Mouse (Mus musculus): Measurements from ENCODE around the gene Cib4. TPM values are rescaled to one million over a fixed set of nuclear protein-coding genes. Genes with fewer than 3 reads are reported as not detected.

Cib4 gene
- polyA plus RNA-seq, 1 experiment, result not detected

DNA sequence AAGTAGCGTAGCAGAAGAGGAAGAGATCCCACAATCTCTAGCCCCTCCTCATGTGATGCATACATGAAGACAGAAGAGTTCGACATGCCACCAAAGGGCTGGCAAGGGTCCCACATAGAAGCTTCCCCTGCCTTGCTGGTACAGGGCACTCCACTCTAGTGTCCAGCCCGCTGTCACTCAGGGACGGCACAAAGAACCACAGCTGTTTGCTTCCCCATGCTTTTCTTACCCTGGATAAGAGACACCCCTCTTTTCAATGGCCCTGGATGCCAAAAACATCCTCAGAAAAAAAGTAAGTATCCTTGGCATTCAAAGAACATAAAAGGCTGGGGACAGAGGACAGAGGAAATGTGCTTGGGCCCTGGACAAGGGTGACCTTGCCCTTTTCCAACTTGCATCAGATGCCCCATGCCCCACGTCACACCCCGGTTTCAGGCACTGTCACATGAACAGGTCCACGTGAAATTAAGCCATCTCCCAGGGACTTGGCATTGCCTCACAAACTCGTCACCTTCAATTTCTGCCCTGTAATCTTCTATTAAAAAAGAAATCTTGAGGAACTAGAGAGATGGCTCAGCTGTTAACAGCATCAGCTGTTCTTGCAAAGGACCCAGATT is 5.5 kb upstream of the Cib4 start:
- no peaks in the 10 kb centered on the region for H3K4me1 ChIP-seq (ENCODE audit: control insufficient read depth, insufficient read depth, low read length)
- H3K27ac ChIP-seq (ENCODE audit: insufficient read depth, low read length), result no peak overlapping the region
- TF ChIP-seq CTCF (IDR thresholded peaks at IDR 0.05; ENCODE audit: borderline replicate concordance, insufficient read depth, low read length) (no peak), POLR2A (IDR thresholded peaks at IDR 0.05; ENCODE audit: low read depth, low read length) (no peak)
- H3K4me3 ChIP-seq (ENCODE audit: insufficient read depth, low read length), result no peak overlapping the region

- no peak overlapping the region for H3K27ac ChIP-seq (ENCODE audit: insufficient read depth, low read length)
- no peak for TF ChIP-seq POLR2A (IDR thresholded peaks at IDR 0.05; ENCODE audit: low read depth, low read length)
- no peak for TF ChIP-seq CTCF (IDR thresholded peaks at IDR 0.05; ENCODE audit: borderline replicate concordance, insufficient read depth, low read length)
- no peak overlapping the region for H3K4me3 ChIP-seq (ENCODE audit: insufficient read depth, low read length)
- no peaks in the 10 kb centered on the region for H3K4me1 ChIP-seq (ENCODE audit: control insufficient read depth, insufficient read depth, low read length)
Observed at GRCm38 (mm10) chr5:30550334-30551021, 4.8 kb upstream of the Cib4 start.

DNA sequence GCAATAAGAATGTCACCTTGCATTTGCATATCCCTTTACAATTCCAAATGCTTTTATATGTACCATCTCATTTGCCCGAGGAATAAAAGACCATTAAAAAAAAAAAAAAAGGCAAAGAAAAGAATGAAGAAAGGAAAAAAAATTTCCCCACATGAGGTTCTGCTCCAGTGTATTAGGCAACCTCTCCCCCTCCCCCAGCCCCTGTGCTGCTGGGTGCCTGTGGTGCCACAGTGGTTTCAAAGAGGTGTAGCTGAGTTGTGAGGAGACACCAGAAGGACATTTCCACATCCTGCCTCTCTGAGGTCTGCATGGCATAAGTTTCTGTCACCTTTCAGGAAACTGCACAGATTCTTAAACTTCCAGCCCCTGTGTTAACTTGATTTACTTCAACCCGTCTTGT is 3.0 kb upstream of the Cib4 start:
- TF ChIP-seq CTCF (IDR thresholded peaks at IDR 0.05; ENCODE audit: borderline replicate concordance, insufficient read depth, low read length) (no peak), POLR2A (IDR thresholded peaks at IDR 0.05; ENCODE audit: low read depth, low read length) (no peak)
- Histone ChIP-seq H3K27ac (ENCODE audit: insufficient read depth, low read length) (no peak overlapping the region), H3K4me1 (ENCODE audit: control insufficient read depth, insufficient read depth, low read length) (no peaks in the 10 kb centered on the region), H3K4me3 (ENCODE audit: insufficient read depth, low read length) (no peak overlapping the region)

- Histone ChIP-seq H3K27ac (ENCODE audit: insufficient read depth, low read length) (no peak overlapping the region), H3K4me3 (ENCODE audit: insufficient read depth, low read length) (no peak overlapping the region), H3K4me1 (ENCODE audit: control insufficient read depth, insufficient read depth, low read length) (no peaks in the 10 kb centered on the region)
- TF ChIP-seq POLR2A (IDR thresholded peaks at IDR 0.05; ENCODE audit: low read depth, low read length) (no peak), CTCF (IDR thresholded peaks at IDR 0.05; ENCODE audit: borderline replicate concordance, insufficient read depth, low read length) (no peak)
Observed at GRCm38 (mm10) chr5:30536051-30536570, 9.5 kb downstream of the Cib4 start.

GRCm38 (mm10) chr5:30534637-30535036 is 11.0 kb downstream of the Cib4 start:
- Histone ChIP-seq H3K4me1 (ENCODE audit: control insufficient read depth, insufficient read depth, low read length) (no peaks in the 10 kb centered on the region), H3K4me3 (ENCODE audit: insufficient read depth, low read length) (no peak overlapping the region), H3K27ac (ENCODE audit: insufficient read depth, low read length) (no peak overlapping the region)
- TF ChIP-seq POLR2A (IDR thresholded peaks at IDR 0.05; ENCODE audit: low read depth, low read length), result no peak
- TF ChIP-seq CTCF (IDR thresholded peaks at IDR 0.05; ENCODE audit: borderline replicate concordance, insufficient read depth, low read length), result no peak

- TF ChIP-seq CTCF (IDR thresholded peaks at IDR 0.05; ENCODE audit: borderline replicate concordance, insufficient read depth, low read length), result no peak
- TF ChIP-seq POLR2A (IDR thresholded peaks at IDR 0.05; ENCODE audit: low read depth, low read length), result no peak
- no peak overlapping the region for H3K4me3 ChIP-seq (ENCODE audit: insufficient read depth, low read length)
- no peaks in the 10 kb centered on the region for H3K4me1 ChIP-seq (ENCODE audit: control insufficient read depth, insufficient read depth, low read length)
- no peak overlapping the region for H3K27ac ChIP-seq (ENCODE audit: insufficient read depth, low read length)
Observed at GRCm38 (mm10) chr5:30528906-30529305, 16.7 kb downstream of the Cib4 start.

GRCm38 (mm10) chr5:30527129-30527528 is 18.5 kb downstream of the Cib4 start:
- no peak overlapping the region for H3K27ac ChIP-seq (ENCODE audit: insufficient read depth, low read length)
- H3K4me3 ChIP-seq (ENCODE audit: insufficient read depth, low read length), result no peak overlapping the region
- no peaks in the 10 kb centered on the region for H3K4me1 ChIP-seq (ENCODE audit: control insufficient read depth, insufficient read depth, low read length)
- no peak for TF ChIP-seq POLR2A (IDR thresholded peaks at IDR 0.05; ENCODE audit: low read depth, low read length)
- no peak for TF ChIP-seq CTCF (IDR thresholded peaks at IDR 0.05; ENCODE audit: borderline replicate concordance, insufficient read depth, low read length)

- Histone ChIP-seq H3K27ac (ENCODE audit: insufficient read depth, low read length) (no peak overlapping the region), H3K4me1 (ENCODE audit: control insufficient read depth, insufficient read depth, low read length) (no peaks in the 10 kb centered on the region), H3K4me3 (ENCODE audit: insufficient read depth, low read length) (no peak overlapping the region)
- TF ChIP-seq CTCF (IDR thresholded peaks at IDR 0.05; ENCODE audit: borderline replicate concordance, insufficient read depth, low read length) (no peak), POLR2A (IDR thresholded peaks at IDR 0.05; ENCODE audit: low read depth, low read length) (no peak)
Observed at GRCm38 (mm10) chr5:30525920-30526836, 19.5 kb downstream of the Cib4 start.

DNA sequence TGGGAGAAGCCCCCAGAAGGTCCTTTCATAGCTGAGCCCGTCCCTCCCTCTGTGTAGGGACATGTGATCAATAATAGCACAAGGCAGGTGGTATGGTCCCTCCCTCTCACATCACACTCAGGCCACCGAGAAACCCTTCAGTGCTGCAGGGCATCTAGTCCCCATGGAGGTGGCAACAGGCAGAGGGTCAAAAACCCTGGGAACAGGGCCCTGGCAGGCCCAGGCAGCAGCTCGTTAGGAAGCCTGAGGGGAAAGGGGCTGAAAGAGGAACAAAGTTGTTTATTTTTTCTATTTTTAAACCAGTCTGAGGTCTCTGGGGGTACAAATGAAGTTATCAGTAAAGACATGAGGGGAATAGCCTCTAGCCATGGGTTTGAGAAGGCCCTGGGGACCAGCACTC is 21.4 kb downstream of the Cib4 start:
- TF ChIP-seq POLR2A (IDR thresholded peaks at IDR 0.05; ENCODE audit: low read depth, low read length) (no peak), CTCF (IDR thresholded peaks at IDR 0.05; ENCODE audit: borderline replicate concordance, insufficient read depth, low read length) (no peak)
- H3K4me1 ChIP-seq (ENCODE audit: control insufficient read depth, insufficient read depth, low read length), result no peaks in the 10 kb centered on the region
- H3K4me3 ChIP-seq (ENCODE audit: insufficient read depth, low read length), result no peak overlapping the region
- no peak overlapping the region for H3K27ac ChIP-seq (ENCODE audit: insufficient read depth, low read length)
